Mouse (Mus musculus) heart, postnatal 36 days (tissue): ENCODE results near the gene Camta1. TPM values are rescaled to one million over a fixed set of nuclear protein-coding genes. Genes with fewer than 3 reads are reported as not detected.
A peak's percentile ranks its signal among the peaks of the same experiment; 100 is the strongest.

Experiments
- DNase-seq, 2 experiments: peaks; one replicate each; pipeline ENCODE4 v3.0.0; 2021 to 2022
- intact Hi-C: fragments of 180-260 bp; cut with DNase I; formaldehyde crosslinking; loops from one replicate; pipeline ENCODE4 v1.15.1; 2025
- total RNA-seq, 2 experiments: library from RNA; stranded (reverse); gene quantifications; 2 replicates each; pipeline ENCODE4 v1.2.3; 2021

Camta1 gene
- total RNA-seq, 2 experiments from 2014 or later: 217 to 218 TPM

DNA sequence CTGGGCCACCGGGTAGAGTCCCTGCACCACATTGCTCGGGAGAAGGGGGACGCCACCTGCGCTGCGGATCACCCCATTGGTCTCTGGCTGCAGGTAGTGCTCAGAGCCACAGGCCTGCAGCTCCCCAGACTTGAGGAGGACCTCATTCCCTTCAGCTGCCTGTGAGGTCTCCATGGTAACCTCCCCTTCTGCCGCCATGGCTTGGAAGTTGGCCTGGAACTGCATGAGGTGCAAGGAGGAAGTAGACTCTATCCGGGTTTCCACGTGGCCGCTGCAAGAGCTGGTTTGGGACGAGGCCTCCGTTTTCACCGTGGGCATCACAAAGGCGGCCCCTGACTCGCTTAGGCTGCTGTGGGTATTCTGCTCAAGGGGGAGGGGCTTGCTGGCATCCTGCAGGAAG lies 717.6 kb downstream of the Camta1 start:
- DNase-seq: no peak
- intact Hi-C loops: loop anchor here (5.0 kb wide), 1 partner anchor 177 kb away; no protein-coding TSS in a partner anchor

- intact Hi-C loops: loop anchor here (1.0 to 5.0 kb wide), 2 partner anchors 68 to 174 kb away; no protein-coding TSS in a partner anchor
Observed at GRCm38 (mm10) chr4:151141196-151141880, 720.3 kb downstream of the Camta1 start.

GRCm38 (mm10) chr4:151140368-151140982 lies 721.2 kb downstream of the Camta1 start:
- DNase-seq: no peak
- intact Hi-C loops: loop anchor here (5.0 kb wide), 1 partner anchor 173 kb away; no protein-coding TSS in a partner anchor

More at GRCm38 (mm10) chr4:151141196-151141880, 720.3 kb downstream of the Camta1 start:
- peak; percentile 95 to 99 for DNase-seq

DNA sequence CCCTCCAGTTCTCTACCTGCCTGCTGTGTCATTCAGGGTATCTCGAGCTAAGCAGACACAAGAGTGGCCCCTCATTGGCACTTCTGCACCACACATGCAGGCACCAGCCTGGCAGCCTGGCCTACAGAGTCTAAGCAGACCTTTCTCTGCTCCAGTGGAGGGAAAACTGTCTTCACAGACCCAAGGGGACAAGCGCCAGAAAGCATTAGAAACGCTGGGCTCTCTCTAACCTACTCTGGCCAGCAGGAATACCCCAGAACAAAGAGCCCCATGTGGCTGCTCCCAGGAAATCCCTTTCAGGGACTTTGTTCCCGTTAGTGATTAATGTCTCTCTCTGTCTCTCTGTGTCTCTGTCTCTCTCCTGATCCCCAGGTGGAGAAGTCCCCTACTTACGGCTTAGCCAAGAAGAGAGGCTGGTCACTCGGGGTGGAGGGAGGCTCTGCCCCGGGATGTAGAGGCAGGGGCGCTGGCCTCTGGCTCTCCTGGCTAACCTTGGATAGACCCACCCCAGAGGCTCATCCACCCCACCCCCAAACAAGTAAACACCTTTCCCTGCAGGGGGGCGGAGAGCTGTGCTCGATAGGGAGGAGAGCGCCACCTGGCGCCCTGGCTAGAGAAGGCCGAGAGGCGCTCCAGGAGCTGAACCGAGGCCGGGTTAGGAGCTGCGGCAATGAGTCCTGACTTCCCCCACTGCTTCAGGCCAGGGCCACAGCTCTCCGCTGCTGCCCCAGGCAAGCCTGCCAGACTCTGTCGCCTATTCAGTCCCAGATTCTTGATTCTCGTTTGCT lies 722.4 kb downstream of the Camta1 start:
- intact Hi-C loops: loop anchor here (10.0 kb wide), 1 partner anchor 484 kb away; the partner anchor contains the start of gene Slc45a1
- DNase-seq: peak; percentile 68 to 74

DNA sequence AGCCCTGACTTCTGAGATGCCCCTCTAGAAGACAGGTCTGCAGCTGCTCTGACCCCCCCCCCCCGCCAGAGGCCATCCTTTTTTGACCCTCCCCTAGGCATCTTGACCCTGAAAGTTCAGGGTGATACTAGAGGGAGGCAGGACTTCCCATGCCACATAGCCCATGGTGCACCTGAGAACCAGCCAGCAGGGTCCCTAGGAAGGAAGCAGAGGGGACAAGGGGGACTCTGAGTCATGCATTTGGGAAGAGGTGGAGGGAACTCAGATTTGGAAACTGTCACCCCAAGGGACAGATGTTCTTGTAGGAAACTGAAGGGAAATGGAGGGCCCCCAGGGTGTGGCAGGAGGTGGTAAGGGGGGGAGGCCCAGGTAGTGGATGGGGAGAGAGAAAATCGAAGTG lies 723.1 kb downstream of the Camta1 start:
- intact Hi-C loops: loop anchor here (10.0 kb wide), 1 partner anchor 484 kb away; the partner anchor contains the start of gene Slc45a1
- DNase-seq: no peak

- DNase-seq: no peak
- intact Hi-C loops: loop anchor here (10.0 kb wide), 1 partner anchor 483 kb away; the partner anchor contains the start of gene Slc45a1
Observed at GRCm38 (mm10) chr4:151138135-151138534, 723.5 kb downstream of the Camta1 start.

- intact Hi-C loops: loop anchor here (10.0 kb wide), 1 partner anchor 483 kb away; the partner anchor contains the start of gene Slc45a1
Observed at GRCm38 (mm10) chr4:151137701-151138100, 724.0 kb downstream of the Camta1 start.

GRCm38 (mm10) chr4:151135491-151135890 lies 726.2 kb downstream of the Camta1 start:
- intact Hi-C loops: loop anchor here (10.0 kb wide), 1 partner anchor 481 kb away; the partner anchor contains the start of gene Slc45a1
- DNase-seq: no peak

More at GRCm38 (mm10) chr4:151137701-151138100, 724.0 kb downstream of the Camta1 start:
- no peak for DNase-seq

- no peak for DNase-seq
- intact Hi-C loops: loop anchor here (10.0 kb wide), 1 partner anchor 479 kb away; the partner anchor contains the start of gene Slc45a1
Observed at GRCm38 (mm10) chr4:151133760-151134159, 727.9 kb downstream of the Camta1 start.

DNA sequence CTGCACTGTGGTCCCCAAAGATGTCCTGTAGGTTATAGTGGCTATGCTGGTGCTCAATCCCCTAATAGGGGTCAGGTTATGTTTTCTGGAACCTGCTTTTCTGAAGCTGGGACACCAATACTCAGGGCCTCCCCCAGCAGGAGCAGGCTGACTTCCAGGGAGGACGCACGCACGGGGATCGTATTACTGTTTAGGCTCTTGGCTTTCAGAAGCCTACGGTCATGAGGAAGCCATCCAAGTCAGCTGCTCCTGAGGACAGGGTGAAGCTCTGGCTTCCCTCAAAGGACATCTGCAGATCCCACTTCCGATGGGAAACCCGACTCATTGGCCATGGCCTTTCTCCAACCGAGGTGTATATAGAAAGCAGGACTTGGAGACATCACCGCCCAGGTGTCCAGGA lies 729.2 kb downstream of the Camta1 start:
- intact Hi-C loops: loop anchor here (10.0 kb wide), 1 partner anchor 478 kb away; the partner anchor contains the start of gene Slc45a1
- DNase-seq: no peak

GRCm38 (mm10) chr4:151130756-151131490 lies 730.8 kb downstream of the Camta1 start:
- intact Hi-C loops: loop anchor here (10.0 kb wide), 1 partner anchor 476 kb away; the partner anchor contains the start of gene Slc45a1
- DNase-seq: no peak

- intact Hi-C loops: loop anchor here (2.0 to 10.0 kb wide), 2 partner anchors 55 to 475 kb away; partner anchors contain the start of gene Slc45a1
- DNase-seq: peak; percentile 32 to 56
Observed at GRCm38 (mm10) chr4:151129725-151130557, 731.7 kb downstream of the Camta1 start.

DNA sequence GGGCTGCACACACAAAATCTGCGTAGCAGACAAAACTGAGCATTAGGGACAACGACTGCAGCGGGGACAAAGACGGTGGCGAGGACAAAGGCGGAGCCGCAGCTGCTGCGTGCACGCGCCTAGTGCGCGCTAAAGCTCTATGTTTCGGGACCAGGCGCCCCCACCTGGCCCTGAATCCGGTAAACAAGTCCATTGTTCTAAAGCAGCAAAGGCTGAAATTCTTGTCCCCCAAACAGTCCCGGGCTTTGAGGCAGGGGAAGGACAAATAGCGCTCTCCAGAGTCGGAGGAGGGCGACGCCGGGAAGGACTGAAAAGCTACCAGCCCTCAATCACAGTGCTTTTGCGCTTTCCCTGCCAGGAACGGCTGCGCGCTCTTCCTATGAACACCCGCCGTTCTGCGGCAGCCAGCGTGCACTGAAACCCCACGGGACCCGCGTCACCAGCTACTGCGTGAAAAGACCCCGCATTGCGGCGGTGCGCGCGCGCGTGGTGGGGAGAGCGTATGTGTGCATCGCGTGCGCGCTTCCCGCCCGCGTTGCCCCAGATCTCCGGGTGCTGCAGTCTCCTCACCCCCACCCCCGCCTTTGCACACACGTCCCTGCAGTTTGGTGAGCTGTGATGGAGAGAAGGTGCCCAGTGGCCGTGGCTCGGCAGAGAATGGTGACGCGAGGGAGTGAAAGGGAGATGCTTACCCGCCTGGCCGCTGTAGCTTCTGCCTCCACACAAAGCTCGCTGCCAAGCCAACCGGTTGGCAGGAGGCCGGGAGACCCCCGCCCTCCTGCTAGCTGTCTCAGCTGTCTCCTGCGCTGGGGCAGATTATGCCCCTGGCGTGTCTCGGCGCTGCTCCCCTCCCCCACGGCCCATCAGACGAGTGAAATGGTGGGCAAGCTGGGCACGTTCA lies 732.8 kb downstream of the Camta1 start:
- DNase-seq: peak; percentile 53 to 57
- intact Hi-C loops: loop anchor here (2.0 kb wide), 1 partner anchor 54 kb away; no protein-coding TSS in a partner anchor

DNA sequence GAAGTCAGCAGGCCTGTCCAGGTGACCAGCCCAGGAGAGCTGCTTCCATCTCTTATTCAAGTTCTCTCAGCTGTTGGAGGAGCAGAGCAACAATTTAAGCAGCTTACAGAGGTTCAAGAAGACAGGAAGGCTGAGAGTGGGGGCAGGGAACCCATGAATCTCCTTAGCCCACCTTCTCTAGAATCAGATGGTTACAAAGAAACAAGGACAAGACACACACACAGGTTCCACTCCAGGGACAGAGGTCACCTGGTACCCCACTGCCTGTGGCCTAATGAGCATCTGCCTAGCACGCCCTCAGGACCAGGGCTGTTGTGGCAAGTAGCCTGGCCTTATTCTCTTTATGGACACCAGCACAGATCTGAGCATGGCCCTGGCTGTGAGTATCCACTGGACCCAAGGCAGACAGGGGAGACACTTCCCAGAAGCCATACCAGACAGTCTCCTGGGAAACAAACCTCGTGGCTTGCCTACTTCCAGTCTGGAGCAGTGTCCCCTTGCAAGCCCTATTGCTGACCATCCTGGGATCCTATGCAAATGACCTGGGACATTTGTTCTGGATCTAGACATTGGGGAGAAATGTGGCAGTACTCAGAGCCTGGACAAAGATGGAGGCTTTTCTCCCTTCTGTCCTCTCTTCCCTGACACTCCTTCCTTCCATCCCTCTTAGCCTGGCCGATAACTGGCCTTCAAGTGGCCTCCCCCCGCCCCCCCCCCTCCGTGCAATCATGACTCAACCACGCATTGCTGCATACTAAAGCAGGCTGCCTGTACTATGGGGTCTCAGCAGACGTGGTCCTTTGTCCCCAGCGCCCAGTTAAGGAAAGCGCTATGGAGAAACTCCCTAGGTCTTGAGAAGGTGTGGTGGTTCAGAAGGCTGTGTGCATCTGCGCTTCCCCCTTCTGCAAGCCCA lies 733.8 kb downstream of the Camta1 start:
- intact Hi-C loops: loop anchor here (2.0 kb wide), 1 partner anchor 53 kb away; no protein-coding TSS in a partner anchor
- no peak for DNase-seq

- intact Hi-C loops: no loop called here
- no peak for DNase-seq
Observed at GRCm38 (mm10) chr4:151118883-151119282, 742.8 kb downstream of the Camta1 start.

DNA sequence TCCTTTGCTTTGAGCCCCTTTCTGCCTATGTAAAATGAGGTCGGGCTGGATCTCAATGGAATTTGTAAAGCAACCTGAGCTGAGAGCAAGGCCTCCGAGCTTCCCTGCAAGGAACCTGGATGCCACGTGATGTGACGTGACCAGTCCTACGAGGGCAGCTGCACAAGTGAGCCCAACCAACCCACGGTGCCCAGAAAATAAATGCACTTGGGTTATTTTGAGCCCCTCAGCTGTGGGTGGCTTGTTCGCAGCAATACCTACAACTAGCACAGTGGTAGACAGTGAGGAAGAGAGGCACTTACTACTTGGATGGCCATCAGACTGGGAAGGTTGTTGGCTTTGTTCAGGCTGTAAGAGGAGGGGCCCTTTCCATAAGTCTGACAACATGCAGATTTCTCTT lies 747.1 kb downstream of the Camta1 start:
- DNase-seq: no peak
- intact Hi-C loops: no loop called here
